Mouse (Mus musculus): ENCODE results near the gene Fem1b. TPM values are rescaled to one million over a fixed set of nuclear protein-coding genes. Genes with fewer than 3 reads are reported as not detected.
"Not testable (repeated sequence)": the region's sequence is repeated elsewhere in the genome, so short reads cannot be mapped to it uniquely, and the experiment has no call there.

Gene Fem1b
- polyA plus RNA-seq, 1 experiment from 2014 or later, result 11.4 TPM

DNA sequence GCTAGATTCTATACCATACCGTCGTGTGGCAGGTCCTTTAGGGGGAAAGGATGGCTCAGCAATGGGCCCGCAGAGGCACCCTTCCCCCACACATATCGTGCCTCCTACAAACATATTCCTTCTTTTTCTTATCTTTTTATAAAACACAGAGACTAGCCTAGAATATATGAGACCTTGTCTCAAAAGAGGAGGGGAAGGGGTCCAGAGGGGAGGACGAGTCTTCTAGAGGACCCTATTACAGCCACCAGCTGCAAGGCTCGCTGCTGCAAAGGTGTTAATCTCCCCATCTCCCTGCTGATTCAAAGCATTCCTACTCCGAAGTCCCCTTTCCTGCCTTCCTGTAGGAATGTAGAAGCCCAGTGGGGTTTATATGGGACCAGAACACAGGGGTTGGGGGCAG is 14.7 kb upstream of the Fem1b start:
- WGBS, result 13% methylated on average over 7 of the region's 7 CpGs
- Histone ChIP-seq H3K4me3 (no peak overlapping the region), H3K4me1 (replicated peaks) (peaks cover 16% of the 10 kb centered on the region), H3K4me2 (peak overlapping the region; percentile 18; the same call in 1 of the 2 replicates), H3K27ac (no peak overlapping the region; the same call in 1 of the 2 replicates), H3K9me3 (replicated peaks) (no peaks in the 10 kb centered on the region), H3K9ac (no peak overlapping the region), H3K36me3 (no peaks in the 10 kb centered on the region), H3K27me3 (no peaks in the 10 kb centered on the region)
- ATAC-seq (replicated peaks; ENCODE audit: insufficient number of reproducible peaks, insufficient read depth, low FRiP score, low read depth), result no peak

DNA sequence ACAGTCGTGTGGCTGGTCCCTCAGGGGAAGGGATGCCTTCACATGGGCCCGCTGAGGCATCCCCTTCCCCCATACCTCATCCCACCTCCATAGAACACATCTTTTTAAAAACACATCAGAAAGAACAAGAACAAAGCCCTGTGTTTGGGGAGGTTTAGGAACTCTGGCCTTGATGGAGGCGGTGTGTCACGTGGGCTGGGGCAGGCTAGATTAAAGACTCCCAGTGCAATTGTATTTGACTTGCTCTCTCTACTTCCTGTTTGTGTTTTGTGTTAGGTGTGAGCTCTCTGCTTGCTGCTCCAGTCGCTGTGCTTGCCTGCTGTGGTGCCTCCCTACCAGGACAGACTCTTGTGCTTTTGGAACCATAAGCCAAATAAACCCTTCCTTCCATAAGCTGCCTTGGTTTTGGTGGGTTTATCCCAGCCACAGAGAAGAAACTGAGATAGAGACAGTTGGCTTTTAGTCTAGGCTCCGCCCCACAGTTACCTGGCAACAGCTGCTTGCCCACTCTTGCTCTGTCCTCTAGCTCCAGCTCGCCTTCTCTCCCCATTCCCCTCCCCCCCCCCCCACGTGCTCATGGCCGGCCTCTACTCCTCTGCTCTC is 14.2 kb upstream of the Fem1b start:
- Histone ChIP-seq H3K9me3 (replicated peaks) (no peaks in the 10 kb centered on the region), H3K4me2 (peak overlapping the region; percentile 18; the same call in 1 of the 2 replicates), H3K27me3 (no peaks in the 10 kb centered on the region), H3K9ac (no peak overlapping the region), H3K4me3 (no peak overlapping the region), H3K27ac (no peak overlapping the region; the same call in 1 of the 2 replicates), H3K36me3 (no peaks in the 10 kb centered on the region), H3K4me1 (replicated peaks) (peaks cover 16% of the 10 kb centered on the region)
- ATAC-seq (replicated peaks; ENCODE audit: insufficient number of reproducible peaks, insufficient read depth, low FRiP score, low read depth), result no peak
- 21% methylated on average over 8 of the region's 9 CpGs for WGBS

DNA sequence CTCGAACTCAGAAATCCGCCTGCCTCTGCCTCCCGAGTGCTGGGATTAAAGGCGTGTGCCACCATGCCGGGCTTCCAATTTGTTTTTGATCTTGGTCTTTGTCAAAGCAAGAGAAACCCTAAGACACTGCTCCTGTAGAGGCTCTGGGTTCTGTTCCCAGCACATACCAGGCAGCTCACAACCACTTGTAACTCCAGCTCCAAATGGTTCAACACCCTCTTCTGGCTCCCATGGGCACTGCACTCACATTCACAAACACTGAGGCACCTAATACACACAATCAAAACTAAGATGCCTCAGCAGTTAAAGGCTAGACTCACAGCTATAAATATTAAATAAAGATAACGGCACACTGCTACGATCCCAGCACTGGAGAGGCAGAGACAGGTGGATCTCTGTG is 10.1 kb upstream of the Fem1b start:
- no peak overlapping the region for H3K4me2 ChIP-seq
- WGBS, result 94% methylated on average over 7 of the region's 7 CpGs
- peaks cover 24% of the 10 kb centered on the region for H3K4me1 ChIP-seq (replicated peaks)
- no peaks in the 10 kb centered on the region for H3K9me3 ChIP-seq (replicated peaks)
- H3K27me3 ChIP-seq, result no peaks in the 10 kb centered on the region
- no peaks in the 10 kb centered on the region for H3K36me3 ChIP-seq
- ATAC-seq (replicated peaks; ENCODE audit: insufficient number of reproducible peaks, insufficient read depth, low FRiP score, low read depth), result no peak
- H3K9ac ChIP-seq, result no peak overlapping the region
- no peak overlapping the region for H3K27ac ChIP-seq
- no peak overlapping the region for H3K4me3 ChIP-seq

DNA sequence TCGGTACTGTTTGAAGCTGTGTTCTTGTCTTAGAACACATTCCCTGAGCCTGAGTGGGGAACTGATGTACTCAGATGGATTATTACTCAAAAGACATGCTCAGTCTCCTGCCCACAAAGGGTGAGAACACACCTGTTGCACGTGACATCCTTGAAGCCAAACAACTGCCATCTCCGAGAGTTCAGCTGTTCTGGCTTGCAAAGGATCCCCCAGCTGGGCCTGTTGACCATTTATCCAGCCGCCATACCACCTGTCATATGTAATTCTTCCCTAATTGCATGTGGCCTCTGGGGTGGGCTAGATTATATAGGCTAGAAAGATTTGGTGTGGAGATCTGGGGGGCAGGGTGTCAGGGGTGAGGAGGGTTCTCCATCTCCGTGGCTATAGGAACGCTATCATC is 9.1 kb upstream of the Fem1b start:
- Histone ChIP-seq H3K4me3 (no peak overlapping the region), H3K27me3 (no peaks in the 10 kb centered on the region), H3K27ac (no peak overlapping the region), H3K9ac (no peak overlapping the region), H3K4me1 (replicated peaks) (peaks cover 24% of the 10 kb centered on the region), H3K9me3 (replicated peaks) (no peaks in the 10 kb centered on the region), H3K4me2 (no peak overlapping the region), H3K36me3 (no peaks in the 10 kb centered on the region)
- 86% methylated on average over 6 of the region's 6 CpGs for WGBS
- no peak for ATAC-seq (replicated peaks; ENCODE audit: insufficient number of reproducible peaks, insufficient read depth, low FRiP score, low read depth)

DNA sequence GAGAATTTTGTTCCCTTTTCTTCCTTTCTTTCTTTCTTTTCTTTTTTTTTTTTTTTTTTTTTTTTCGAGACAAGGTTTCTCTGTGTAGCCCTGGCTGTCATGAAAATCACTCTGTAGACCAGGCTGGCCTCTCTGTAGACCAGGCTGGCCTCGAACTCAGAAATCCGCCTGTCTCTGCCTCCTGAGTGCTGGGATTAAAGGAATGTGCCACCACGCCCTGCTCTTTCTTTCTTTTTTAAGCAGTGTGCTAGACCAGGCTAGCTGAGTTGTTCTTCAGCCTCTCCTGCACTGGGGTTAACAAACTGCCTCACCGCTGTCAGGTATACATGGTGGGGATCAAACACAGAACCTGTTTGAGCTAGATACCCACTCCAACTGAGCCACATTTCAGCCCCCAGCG is 8.2 kb upstream of the Fem1b start:
- peaks cover 23% of the 10 kb centered on the region for H3K4me1 ChIP-seq (replicated peaks)
- not testable (repeated sequence) for H3K9ac ChIP-seq; H3K27ac ChIP-seq; H3K4me3 ChIP-seq; H3K36me3 ChIP-seq; H3K9me3 ChIP-seq (replicated peaks); H3K4me2 ChIP-seq; H3K27me3 ChIP-seq; ATAC-seq (replicated peaks; ENCODE audit: insufficient number of reproducible peaks, insufficient read depth, low FRiP score, low read depth)
- WGBS, result 82% methylated on average over 6 of the region's 6 CpGs

DNA sequence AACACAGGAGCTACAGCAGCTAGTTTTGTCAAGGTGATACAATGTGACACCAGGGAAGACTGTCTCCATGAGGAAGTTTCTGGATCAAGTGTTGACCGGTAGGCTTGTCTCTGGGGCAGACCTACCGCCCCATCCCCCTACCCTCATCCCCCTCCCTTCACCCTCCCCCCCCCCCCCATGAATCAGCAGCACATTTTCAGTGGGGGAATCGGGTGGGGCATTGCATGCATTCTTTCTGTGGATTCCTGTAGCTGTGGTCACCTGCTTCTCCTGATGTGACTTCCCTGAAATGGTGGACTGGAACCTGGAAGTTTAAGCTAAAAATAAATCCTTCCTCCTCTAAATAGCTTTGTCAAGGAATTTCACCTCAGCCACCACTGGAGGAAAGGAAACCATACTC is 7.8 kb upstream of the Fem1b start:
- H3K27me3 ChIP-seq, result no peaks in the 10 kb centered on the region
- H3K4me3 ChIP-seq, result no peak overlapping the region
- no peak for ATAC-seq (replicated peaks; ENCODE audit: insufficient number of reproducible peaks, insufficient read depth, low FRiP score, low read depth)
- H3K36me3 ChIP-seq, result no peaks in the 10 kb centered on the region
- WGBS, result 63% methylated on average over 3 of the region's 3 CpGs
- no peak overlapping the region for H3K27ac ChIP-seq
- H3K4me1 ChIP-seq (replicated peaks), result peaks cover 23% of the 10 kb centered on the region
- no peak overlapping the region for H3K9ac ChIP-seq
- H3K9me3 ChIP-seq (replicated peaks), result no peaks in the 10 kb centered on the region
- H3K4me2 ChIP-seq, result no peak overlapping the region

DNA sequence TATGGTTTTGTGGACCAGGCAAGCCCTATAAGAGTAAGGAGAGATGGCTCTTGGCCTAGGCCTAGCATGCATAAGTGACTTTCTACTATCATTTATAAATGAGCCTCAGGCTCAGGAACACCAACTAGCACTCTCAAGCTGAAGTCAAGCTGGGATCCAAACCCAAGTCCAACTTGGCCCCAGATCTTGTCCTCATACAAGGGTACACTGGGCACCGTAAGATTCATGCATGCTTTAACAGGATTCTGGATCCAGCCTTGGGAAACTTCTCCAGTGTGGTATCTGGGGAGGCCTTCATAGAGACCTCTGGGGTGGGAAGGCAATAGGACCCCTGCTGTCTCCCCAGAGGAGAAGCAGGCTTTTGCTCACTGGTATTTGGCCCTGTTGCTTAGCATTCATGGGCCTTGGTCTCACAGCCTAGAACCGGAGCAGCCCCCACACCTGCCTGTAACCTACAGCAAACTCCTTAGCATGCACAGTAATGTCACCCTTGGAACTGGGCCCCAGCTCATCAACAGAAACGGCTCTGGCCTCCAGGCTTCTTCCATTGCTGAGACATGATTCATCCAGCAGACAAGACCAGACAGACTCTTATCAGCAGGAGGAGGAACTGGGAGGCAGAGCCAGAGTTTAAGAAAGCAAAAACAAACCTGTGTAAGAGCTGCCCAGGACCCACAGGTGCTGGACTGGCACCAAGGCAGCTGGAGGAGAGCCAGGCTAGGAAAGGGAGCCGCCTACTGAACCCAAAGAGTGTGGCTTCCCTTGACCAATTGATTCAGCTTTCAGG is 6.3 kb upstream of the Fem1b start:
- Histone ChIP-seq H3K9ac (no peak overlapping the region), H3K27ac (peak overlapping the region; percentile 65), H3K9me3 (replicated peaks) (no peaks in the 10 kb centered on the region), H3K36me3 (no peaks in the 10 kb centered on the region), H3K4me1 (replicated peaks) (peaks cover 23% of the 10 kb centered on the region), H3K27me3 (no peaks in the 10 kb centered on the region), H3K4me3 (no peak overlapping the region), H3K4me2 (no peak overlapping the region)
- no peak for ATAC-seq (replicated peaks; ENCODE audit: insufficient number of reproducible peaks, insufficient read depth, low FRiP score, low read depth)
- WGBS, result 63% methylated on average over 4 of the region's 4 CpGs

DNA sequence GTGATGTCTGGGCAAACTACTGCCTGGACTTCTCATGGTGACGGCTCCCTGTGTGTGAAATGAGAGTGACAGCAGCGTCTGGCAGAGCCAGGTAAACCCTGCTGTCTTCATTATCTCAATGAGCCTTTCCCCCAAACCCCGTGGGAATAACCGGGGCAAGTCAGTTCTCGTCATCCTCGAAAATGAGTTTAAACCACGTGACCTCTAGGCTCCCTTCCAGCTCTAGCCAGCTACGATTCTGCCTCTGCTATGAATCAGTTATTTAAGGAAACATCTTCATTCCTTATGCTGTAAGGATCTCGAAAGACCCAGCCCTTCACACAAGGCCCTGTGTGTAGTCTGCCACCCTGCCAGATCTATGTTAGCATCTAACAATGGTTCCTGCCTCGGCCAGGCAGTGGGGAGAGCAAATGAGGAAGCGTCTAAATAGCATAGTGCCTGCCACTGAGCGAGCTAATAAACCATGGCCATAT is 5.4 kb upstream of the Fem1b start:
- Histone ChIP-seq H3K9me3 (replicated peaks) (no peaks in the 10 kb centered on the region), H3K9ac (no peak overlapping the region), H3K27ac (peak overlapping the region; percentile 65), H3K27me3 (no peaks in the 10 kb centered on the region), H3K4me2 (peak overlapping the region; percentile 44), H3K36me3 (no peaks in the 10 kb centered on the region), H3K4me3 (no peak overlapping the region), H3K4me1 (replicated peaks) (peaks cover 30% of the 10 kb centered on the region)
- ATAC-seq (replicated peaks; ENCODE audit: insufficient number of reproducible peaks, insufficient read depth, low FRiP score, low read depth), result peak; percentile 45
- WGBS, result 35% methylated on average over 12 of the region's 12 CpGs

DNA sequence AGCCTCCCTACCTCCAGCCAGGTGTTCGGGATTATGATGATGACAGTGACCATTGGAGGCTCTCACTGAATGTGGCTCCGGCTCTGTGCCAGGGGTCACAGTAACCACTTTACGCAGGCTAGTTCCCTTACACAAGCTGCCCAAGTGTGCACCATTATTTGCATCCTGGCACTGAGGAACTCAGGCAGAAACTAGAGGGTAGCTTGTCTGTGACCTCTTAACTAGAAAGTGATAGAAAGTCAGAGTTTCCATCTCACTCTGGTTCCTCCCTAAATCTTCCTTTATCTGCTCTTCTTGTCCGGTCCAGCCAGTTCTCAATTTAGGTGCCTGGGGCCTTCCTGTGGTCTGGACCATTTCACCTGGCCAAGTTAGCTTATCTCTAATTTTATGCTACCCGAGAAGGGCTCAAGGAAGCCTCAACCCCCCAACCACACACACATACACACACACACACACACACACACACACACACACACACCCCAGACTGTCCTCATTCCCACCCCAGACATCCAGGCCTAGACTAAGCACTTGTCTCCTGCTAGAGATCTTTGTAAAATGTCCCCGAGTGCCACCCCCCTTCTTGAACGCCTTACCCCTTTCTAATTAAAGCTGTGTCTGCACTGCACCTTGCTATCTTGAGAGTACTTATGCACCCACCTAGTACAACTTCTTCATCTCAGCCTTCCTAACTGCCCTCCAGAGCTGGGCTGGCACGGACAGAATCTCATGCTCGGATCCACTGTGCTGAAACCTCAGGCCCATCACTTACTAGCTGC is 4.8 kb upstream of the Fem1b start:
- Histone ChIP-seq H3K4me1 (replicated peaks) (peaks cover 31% of the 10 kb centered on the region), H3K9me3 (replicated peaks) (no peaks in the 10 kb centered on the region), H3K9ac (no peak overlapping the region), H3K4me3 (no peak overlapping the region), H3K4me2 (peak overlapping the region; percentile 44), H3K27ac (peak overlapping the region; percentile 65), H3K27me3 (no peaks in the 10 kb centered on the region), H3K36me3 (no peaks in the 10 kb centered on the region)
- 57% methylated on average over 9 of the region's 9 CpGs for WGBS
- peak; percentile 28; the same call in 1 of the 2 replicates for ATAC-seq (replicated peaks; ENCODE audit: insufficient number of reproducible peaks, insufficient read depth, low FRiP score, low read depth)

DNA sequence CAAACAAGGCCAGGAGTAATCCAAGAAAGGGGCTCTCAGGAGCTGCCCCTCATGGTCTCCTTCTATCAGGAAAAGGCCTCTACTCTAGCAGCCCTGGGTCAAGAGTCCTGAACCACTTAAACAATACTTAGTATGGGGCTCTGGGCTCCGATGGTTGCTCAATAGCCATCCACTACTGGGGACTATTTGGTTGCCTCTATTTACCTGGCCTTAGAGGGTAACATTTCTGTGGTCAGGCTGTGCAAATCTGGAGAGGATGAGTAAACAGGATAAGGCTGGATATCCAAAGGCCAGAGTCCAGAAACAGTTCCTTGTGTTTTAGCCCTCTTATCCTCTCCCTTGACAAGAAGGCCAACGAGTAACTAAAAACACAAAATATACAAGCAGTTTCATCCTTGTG is 3.0 kb upstream of the Fem1b start:
- peaks cover 36% of the 10 kb centered on the region for H3K4me1 ChIP-seq (replicated peaks)
- ATAC-seq (replicated peaks; ENCODE audit: insufficient number of reproducible peaks, insufficient read depth, low FRiP score, low read depth), result no peak
- H3K9me3 ChIP-seq (replicated peaks), result no peaks in the 10 kb centered on the region
- H3K9ac ChIP-seq, result no peak overlapping the region
- H3K4me3 ChIP-seq, result no peak overlapping the region
- no peak overlapping the region for H3K27ac ChIP-seq
- H3K36me3 ChIP-seq, result no peaks in the 10 kb centered on the region
- no peak overlapping the region for H3K4me2 ChIP-seq
- WGBS, result 72% methylated on average over 2 of the region's 2 CpGs
- H3K27me3 ChIP-seq, result no peaks in the 10 kb centered on the region

Data from heart, embryonic 15.5 days (tissue).